Mouse (Mus musculus) lung, embryonic 14.5 days (tissue): ENCODE results near the gene Gm9046. TPM values are rescaled to one million over a fixed set of nuclear protein-coding genes. Genes with fewer than 3 reads are reported as not detected.
"Not testable (repeated sequence)": the region's sequence is repeated elsewhere in the genome, so short reads cannot be mapped to it uniquely, and the experiment has no call there.

ENCODE experiments used
- ATAC-seq: fragments of 200-750 bp; cut with Nextera tagmentation; 2 replicates; pipeline ENCODE4 v1.8.0; 2017; ENCODE audit warnings: mild to moderate bottlenecking, moderate TSS enrichment, moderate library complexity; ENCODE audit not compliant: insufficient read depth
- DNase-seq: peaks from one replicate; pipeline ENCODE4 v3.0.0-alpha.2; 2015
- H3K27ac ChIP-seq: fragments of 300-500 bp; sonication (generic); 2 replicates; pipeline ENCODE4 v1.5.1; 2014; ENCODE audit warnings: low read depth, mild to moderate bottlenecking, moderate library complexity
- H3K27me3 ChIP-seq: fragments of 300-500 bp; sonication (generic); 2 replicates; pipeline ENCODE4 v1.6.1; 2014; ENCODE audit warnings: low read length, control low read depth; ENCODE audit not compliant: insufficient read depth
- H3K36me3 ChIP-seq: fragments of 300-500 bp; sonication (generic); 2 replicates; pipeline ENCODE4 v1.6.1; 2014; ENCODE audit warnings: control low read depth; ENCODE audit not compliant: insufficient read depth
- H3K4me1 ChIP-seq: fragments of 300-500 bp; sonication (generic); 2 replicates; pipeline ENCODE4 v1.6.1; 2014; ENCODE audit warnings: antibody characterized with exemption, control low read depth; ENCODE audit not compliant: insufficient read depth
- H3K4me2 ChIP-seq: fragments of 300-500 bp; sonication (generic); 2 replicates; pipeline ENCODE4 v1.6.1; 2014; ENCODE audit warnings: mild to moderate bottlenecking
- H3K4me3 ChIP-seq: fragments of 300-500 bp; sonication (generic); 2 replicates; pipeline ENCODE4 v1.5.1; 2014; ENCODE audit warnings: low read depth, low read length
- H3K9ac ChIP-seq: fragments of 300-500 bp; sonication (generic); 2 replicates; pipeline ENCODE4 v1.6.1; 2014
- H3K9me3 ChIP-seq: fragments of 300-500 bp; sonication (generic); 2 replicates; pipeline ENCODE4 v1.6.1; 2016; ENCODE audit warnings: low read depth, low read length, control low read depth
- CTCF ChIP-seq: IDR thresholded peaks from 2 replicates; pipeline ENCODE4 v1.5.1; 2016; ENCODE audit warnings: antibody characterized with exemption, low read depth
- WGBS: fragments of 180-500 bp; shearing (Covaris S2); extraction: QIAGEN DNeasy Blood & Tissue Kit; methylation state at CpG from one replicate; pipeline ENCODE4 v1.1.7; 2014; 5-methylcytosine and 5-hydroxymethylcytosine counted together
- polyA plus RNA-seq: library from polyadenylated mRNA; unstranded; fragments of >200 nt; fragmentation: Nextera tagmentation; extraction: Ambion mirVana; gene quantifications from 2 replicates; pipeline ENCODE4 v1.2.1, GENCODE M21; 2014

The Gm9046 gene
- polyA plus RNA-seq: not detected in 2 replicates

- not testable (repeated sequence) for H3K27ac ChIP-seq, H3K9me3 ChIP-seq, H3K9ac ChIP-seq, H3K27me3 ChIP-seq, H3K4me1 ChIP-seq, H3K4me2 ChIP-seq, ATAC-seq, H3K36me3 ChIP-seq, H3K4me3 ChIP-seq, DNase-seq
- no CpG with 5 or more reads among the region's 14 CpGs for WGBS
These were observed at the start of gene Gm9046 for GRCm38 (mm10) chr10:118343155-118343554. Gene Gm9046 (minus strand): TSS chr10:118343255.

GRCm38 (mm10) chr10:118370443-118370842, 27.4 kb upstream of the Gm9046 start:
- Histone ChIP-seq H3K9ac (no peak overlapping the region), H3K4me3 (no peak overlapping the region), H3K27ac (no peak overlapping the region), H3K4me1 (no peaks in the 10 kb centered on the region), H3K9me3 (no peaks in the 10 kb centered on the region), H3K4me2 (peak overlapping the region; percentile 36; the same call in 1 of the 2 replicates), H3K27me3 (no peaks in the 10 kb centered on the region), H3K36me3 (no peaks in the 10 kb centered on the region)
- ATAC-seq: peak; percentile 91
- peak; percentile 99 for TF ChIP-seq CTCF
- whole genome bisulfite sequencing: 6% methylated on average over 10 of the region's 10 CpGs
- peak; percentile 96 for DNase-seq

- no peaks in the 10 kb centered on the region for H3K4me1 ChIP-seq
- H3K27ac ChIP-seq: no peak overlapping the region
- no peak for DNase-seq
- H3K9ac ChIP-seq: no peak overlapping the region
- no peak overlapping the region for H3K4me2 ChIP-seq
- H3K27me3 ChIP-seq: no peaks in the 10 kb centered on the region
- no peaks in the 10 kb centered on the region for H3K9me3 ChIP-seq
- ATAC-seq: peak; percentile 35; the same call in 1 of the 2 replicates
- 90% methylated on average over 9 of the region's 9 CpGs for whole genome bisulfite sequencing
- H3K4me3 ChIP-seq: no peak overlapping the region
- H3K36me3 ChIP-seq: no peaks in the 10 kb centered on the region
- TF ChIP-seq CTCF: no peak
These were observed 26.5 kb upstream of the Gm9046 start for GRCm38 (mm10) chr10:118369518-118369917.

GRCm38 (mm10) chr10:118354005-118354404, 10.9 kb upstream of the Gm9046 start, which contains the start of gene Gm9049:
Gene Gm9049 (minus strand): TSS chr10:118354105.
- H3K4me1 ChIP-seq, DNase-seq, H3K4me3 ChIP-seq, H3K27me3 ChIP-seq, H3K36me3 ChIP-seq, H3K9ac ChIP-seq, H3K4me2 ChIP-seq, H3K9me3 ChIP-seq, H3K27ac ChIP-seq, ATAC-seq: not testable (repeated sequence)
- WGBS: no CpG with 5 or more reads among the region's 11 CpGs

- ATAC-seq, H3K4me3 ChIP-seq, DNase-seq, H3K27ac ChIP-seq, H3K9ac ChIP-seq, H3K4me1 ChIP-seq, H3K36me3 ChIP-seq, H3K27me3 ChIP-seq, H3K9me3 ChIP-seq, H3K4me2 ChIP-seq: not testable (repeated sequence)
- no CpG with 5 or more reads among the region's 14 CpGs for WGBS
These were observed 5.5 kb upstream of the Gm9046 start, which contains the start of gene Gm9048 for GRCm38 (mm10) chr10:118348579-118348978. Gene Gm9048 (minus strand): TSS chr10:118348679.

GRCm38 (mm10) chr10:118337731-118338130, 5.3 kb downstream of the Gm9046 start, which contains the start of gene Gm9045:
Gene Gm9045 (minus strand): TSS chr10:118337831.
- not testable (repeated sequence) for H3K4me1 ChIP-seq, DNase-seq, H3K9ac ChIP-seq, H3K36me3 ChIP-seq, H3K4me3 ChIP-seq, H3K9me3 ChIP-seq, H3K27ac ChIP-seq, H3K4me2 ChIP-seq, H3K27me3 ChIP-seq, ATAC-seq
- no CpG with 5 or more reads among the region's 14 CpGs for WGBS

- not testable (repeated sequence) for H3K4me1 ChIP-seq, ATAC-seq, H3K4me2 ChIP-seq, H3K4me3 ChIP-seq, H3K9ac ChIP-seq, DNase-seq, H3K27ac ChIP-seq, H3K36me3 ChIP-seq, H3K27me3 ChIP-seq, H3K9me3 ChIP-seq
- WGBS: no CpG with 5 or more reads among the region's 14 CpGs
These were observed 10.7 kb downstream of the Gm9046 start, which contains the start of gene Gm9044 for GRCm38 (mm10) chr10:118332308-118332707. Gene Gm9044 (minus strand): TSS chr10:118332408.

GRCm38 (mm10) chr10:118326869-118327268, 16.2 kb downstream of the Gm9046 start, which contains the start of gene Gm9040:
Gene Gm9040 (minus strand): TSS chr10:118326969.
- not testable (repeated sequence) for H3K27me3 ChIP-seq, H3K9me3 ChIP-seq

More at GRCm38 (mm10) chr10:118326869-118327268, 16.2 kb downstream of the Gm9046 start, which contains the start of gene Gm9040:
- not testable (repeated sequence) for H3K9ac ChIP-seq, H3K27ac ChIP-seq, DNase-seq, H3K4me2 ChIP-seq, H3K4me1 ChIP-seq, H3K4me3 ChIP-seq, ATAC-seq, H3K36me3 ChIP-seq
- no CpG with 5 or more reads among the region's 11 CpGs for WGBS
